Mouse (Mus musculus) bone marrow macrophage, adult 2 months (primary cell): ENCODE results near the gene Tsc22d3.

Source experiments
- CTCF ChIP-seq: IDR thresholded peaks from 2 replicates; pipeline ENCODE4 v1.5.1; 2012; ENCODE audit warnings: low read depth, mild to moderate bottlenecking, low read length, moderate library complexity
- POLR2A ChIP-seq: IDR thresholded peaks from 2 replicates; pipeline ENCODE4 v1.6.1; 2012; ENCODE audit warnings: mild to moderate bottlenecking, low read depth, low read length, borderline replicate concordance

- no peak for TF ChIP-seq POLR2A
- TF ChIP-seq CTCF, result no peak
Observed at GRCm38 (mm10) chrX:140493527-140494029, 106.9 kb downstream of the Tsc22d3 start.
